Mouse (Mus musculus): ENCODE measurements around the gene Med24.

- peak; percentile 84 for TF ChIP-seq CTCF (IDR thresholded peaks at IDR 0.05; ENCODE audit: insufficient read depth, low read length)
- no peak for TF ChIP-seq POLR2A (IDR thresholded peaks at IDR 0.05; ENCODE audit: borderline replicate concordance, extremely low read depth, low read depth, low read length)
Measured at GRCm38 (mm10) chr11:98717904-98718303, 11.3 kb downstream of the Med24 start.
